In the genomic region with DNA sequence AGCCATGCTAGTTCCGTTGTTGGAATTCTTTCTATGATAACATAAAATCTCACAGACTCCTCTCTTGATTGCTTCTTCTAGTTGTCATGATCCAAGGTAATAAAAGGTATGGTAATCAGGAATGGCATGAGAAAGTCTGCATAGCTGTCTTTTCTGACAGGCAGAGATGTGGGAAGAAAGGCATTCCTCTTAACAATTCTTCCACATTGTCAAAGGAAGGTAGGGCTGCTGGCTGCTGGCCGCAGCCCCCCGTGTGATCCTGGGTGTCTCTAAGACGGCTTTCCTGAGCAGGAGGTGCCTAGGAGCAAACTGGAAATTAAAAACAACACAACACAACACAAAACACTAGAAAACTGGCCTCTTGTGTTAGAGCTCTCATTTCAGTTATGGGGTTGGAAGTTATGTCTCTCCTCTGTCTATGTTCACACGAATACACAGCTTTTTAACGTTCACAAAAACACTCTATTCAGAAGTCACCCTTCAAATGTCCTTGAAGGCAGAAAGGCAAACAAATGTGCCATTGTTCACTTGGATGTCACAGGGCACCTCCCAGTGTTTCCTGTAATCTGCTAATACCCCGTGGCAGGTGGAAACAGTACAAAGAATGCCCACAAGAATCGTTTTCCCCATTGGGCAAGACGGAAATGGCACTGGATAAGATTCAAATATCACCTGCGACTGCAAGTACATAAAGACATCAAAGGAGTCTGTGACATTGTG, we compare ENCODE assay signal across 21 mouse cellular contexts. TPM values are rescaled to one million over a fixed set of nuclear protein-coding genes. Genes with fewer than 3 reads are reported as not detected.
DNase-seq lines count a peak whose midpoint lies in the region; ATAC-seq and TF ChIP-seq lines count a peak whose summit lies in the region.
"Had no signal": no experiment of that assay in that cellular context is flagged by ENCODE, and none has a peak within 500 bp of the region (broad histone marks: within the 10 kb centered on the region; RNA-seq: fewer than 3 reads in every experiment).

No protein-coding gene starts in this region.

- 47% methylated on average over 10 of the region's 10 CpGs for WGBS in embryonic facial prominence, embryonic 14.5 days
- 53% methylated on average over 10 of the region's 10 CpGs for WGBS in embryonic facial prominence, embryonic 10.5 days
- WGBS in midbrain, embryonic 12.5 days: 24% methylated on average over 10 of the region's 10 CpGs
- WGBS in midbrain, postnatal 0 days: 17% methylated on average over 10 of the region's 10 CpGs
- WGBS in midbrain, embryonic 14.5 days: 8% methylated on average over 10 of the region's 10 CpGs

- no peak for ATAC-seq in embryonic facial prominence, embryonic 14.5 days (ENCODE audit: low read depth)
- ATAC-seq in midbrain, embryonic 12.5 days (ENCODE audit: low FRiP score, low read depth): 0 out of 2 replicates have a peak, but pooled peaks have one; percentile 12
- ATAC-seq in midbrain, postnatal 0 days (ENCODE audit: low FRiP score): no peak
- ATAC-seq in midbrain, embryonic 14.5 days (ENCODE audit: low FRiP score, low TSS enrichment): no peak; the same call in 1 of the 2 replicates
- ATAC-seq: CD4-positive, CD25-positive, alpha-beta regulatory T cell, adult 4 months; forebrain, embryonic 16.5 days had no signal

- H3K4me2 ChIP-seq in embryonic facial prominence, embryonic 14.5 days (ENCODE audit: low read depth, low read length): no peak overlapping the region
- H3K4me2 ChIP-seq in midbrain, embryonic 12.5 days (replicated peaks): 0 out of 2 replicates have a peak overlapping the region, but pooled peaks have one; percentile 1
- H3K4me2 ChIP-seq in midbrain, postnatal 0 days (ENCODE audit: low read depth, low read length, poor library complexity, severe bottlenecking): no peak overlapping the region
- H3K4me2 ChIP-seq in midbrain, embryonic 14.5 days (ENCODE audit: low read length): peak overlapping the region; percentile 10; the same call in 1 of the 2 replicates
- H3K4me2 ChIP-seq: embryonic facial prominence, embryonic 12.5 days; forebrain, embryonic 12.5 days; heart, embryonic 12.5 days; hindbrain, embryonic 15.5 days had no signal

- H3K9ac ChIP-seq in embryonic facial prominence, embryonic 14.5 days (ENCODE audit: low read depth, low read length): no peak overlapping the region
- no peak overlapping the region for H3K9ac ChIP-seq in midbrain, embryonic 12.5 days (replicated peaks)
- no peak overlapping the region for H3K9ac ChIP-seq in midbrain, postnatal 0 days (replicated peaks; ENCODE audit: low read length, poor library complexity, severe bottlenecking)
- H3K9ac ChIP-seq in midbrain, embryonic 14.5 days (replicated peaks; ENCODE audit: low read length): 0 out of 2 replicates have a peak overlapping the region, but pooled peaks have one; percentile 12
- H3K9ac ChIP-seq: embryonic facial prominence, embryonic 12.5 days; forebrain, embryonic 12.5 days; heart, embryonic 12.5 days; hindbrain, embryonic 15.5 days had no signal

- TF ChIP-seq CTCF in midbrain, postnatal 0 days (IDR thresholded peaks at IDR 0.05): no peak

- no peak overlapping the region for H3K27ac ChIP-seq in embryonic facial prominence, embryonic 14.5 days (replicated peaks; ENCODE audit: low read depth, low read length)
- H3K27ac ChIP-seq in embryonic facial prominence, embryonic 10.5 days (replicated peaks): no peak overlapping the region
- H3K27ac ChIP-seq in midbrain, embryonic 12.5 days (replicated peaks): no peak overlapping the region
- no peak overlapping the region for H3K27ac ChIP-seq in midbrain, postnatal 0 days (ENCODE audit: low read depth, low read length)
- H3K27ac ChIP-seq in midbrain, embryonic 14.5 days (replicated peaks; ENCODE audit: low read depth, low read length): 0 out of 2 replicates have a peak overlapping the region, but pooled peaks have one; percentile 32
- H3K27ac ChIP-seq: embryonic facial prominence, embryonic 12.5 days; forebrain, embryonic 12.5 days; heart, adult 2 months; hindbrain, embryonic 15.5 days had no signal

- H3K4me3 ChIP-seq in embryonic facial prominence, embryonic 14.5 days (ENCODE audit: low read depth, low read length): no peak overlapping the region
- no peak overlapping the region for H3K4me3 ChIP-seq in embryonic facial prominence, embryonic 10.5 days
- H3K4me3 ChIP-seq in midbrain, embryonic 12.5 days: no peak overlapping the region
- H3K4me3 ChIP-seq in midbrain, postnatal 0 days (ENCODE audit: low read depth, low read length): no peak overlapping the region
- no peak overlapping the region for H3K4me3 ChIP-seq in midbrain, embryonic 14.5 days (replicated peaks; ENCODE audit: low read depth, low read length)
- H3K4me3 ChIP-seq: embryonic facial prominence, embryonic 12.5 days; forebrain, embryonic 12.5 days; heart, adult 2 months; heart, embryonic 12.5 days; hindbrain, embryonic 15.5 days had no signal

- no peaks in the 10 kb centered on the region for H3K4me1 ChIP-seq in embryonic facial prominence, embryonic 14.5 days (ENCODE audit: control insufficient read depth, insufficient read depth, low read length)
- H3K4me1 ChIP-seq in embryonic facial prominence, embryonic 10.5 days: peaks cover 16% of the 10 kb centered on the region
- H3K4me1 ChIP-seq in midbrain, embryonic 12.5 days: peaks cover 19% of the 10 kb centered on the region; the same call in 1 of the 2 replicates
- 0 out of 2 replicates have a peak, but pooled peaks cover 7% of the 10 kb centered on the region for H3K4me1 ChIP-seq in midbrain, postnatal 0 days (ENCODE audit: insufficient read depth, low read length)
- H3K4me1 ChIP-seq in midbrain, embryonic 14.5 days (ENCODE audit: control insufficient read depth, insufficient read depth, low read length): peaks cover 20% of the 10 kb centered on the region
- H3K4me1 ChIP-seq: embryonic facial prominence, embryonic 12.5 days; heart, embryonic 12.5 days had no signal

- H3K36me3 ChIP-seq in embryonic facial prominence, embryonic 14.5 days (ENCODE audit: control insufficient read depth, insufficient read depth, low read length): no peaks in the 10 kb centered on the region
- no peaks in the 10 kb centered on the region for H3K36me3 ChIP-seq in embryonic facial prominence, embryonic 10.5 days (replicated peaks)
- H3K36me3 ChIP-seq in midbrain, embryonic 12.5 days: no peaks in the 10 kb centered on the region
- H3K36me3 ChIP-seq in midbrain, postnatal 0 days (ENCODE audit: insufficient read depth, low read length): no peaks in the 10 kb centered on the region
- H3K36me3 ChIP-seq in midbrain, embryonic 14.5 days (ENCODE audit: control insufficient read depth, insufficient read depth, low read length): no peaks in the 10 kb centered on the region
- H3K36me3 ChIP-seq: embryonic facial prominence, embryonic 12.5 days; forebrain, embryonic 12.5 days; heart, embryonic 12.5 days; hindbrain, embryonic 15.5 days had no signal

- no peaks in the 10 kb centered on the region for H3K9me3 ChIP-seq in embryonic facial prominence, embryonic 14.5 days (ENCODE audit: control insufficient read depth, low read length)
- H3K9me3 ChIP-seq in embryonic facial prominence, embryonic 10.5 days: no peaks in the 10 kb centered on the region
- no peaks in the 10 kb centered on the region; the same call in 1 of the 2 replicates for H3K9me3 ChIP-seq in midbrain, embryonic 12.5 days
- H3K9me3 ChIP-seq in midbrain, postnatal 0 days (ENCODE audit: low read length): no peaks in the 10 kb centered on the region
- no peaks in the 10 kb centered on the region for H3K9me3 ChIP-seq in midbrain, embryonic 14.5 days (ENCODE audit: control insufficient read depth, low read length)
- H3K9me3 ChIP-seq: embryonic facial prominence, embryonic 12.5 days; forebrain, embryonic 12.5 days; hindbrain, embryonic 15.5 days had no signal

- no peaks in the 10 kb centered on the region for H3K27me3 ChIP-seq in embryonic facial prominence, embryonic 14.5 days (replicated peaks; ENCODE audit: control insufficient read depth, insufficient read depth, low read length)
- no peaks in the 10 kb centered on the region for H3K27me3 ChIP-seq in embryonic facial prominence, embryonic 10.5 days (replicated peaks; ENCODE audit: low read depth, poor library complexity, severe bottlenecking)
- no peaks in the 10 kb centered on the region for H3K27me3 ChIP-seq in midbrain, embryonic 12.5 days
- no peaks in the 10 kb centered on the region for H3K27me3 ChIP-seq in midbrain, postnatal 0 days (ENCODE audit: insufficient read depth, low read length)
- no peaks in the 10 kb centered on the region for H3K27me3 ChIP-seq in midbrain, embryonic 14.5 days (ENCODE audit: control insufficient read depth, insufficient read depth, low read length)
- H3K27me3 ChIP-seq: embryonic facial prominence, embryonic 12.5 days; heart, embryonic 12.5 days; hindbrain, embryonic 15.5 days had no signal

- DNase-seq in embryonic facial prominence, embryonic 14.5 days (ENCODE audit: low spot score): peak; percentile 17
- DNase-seq in embryonic facial prominence, embryonic 10.5 days (ENCODE audit: low spot score): no peak
- DNase-seq in midbrain, postnatal 0 days (ENCODE audit: low spot score): no peak
- peak; percentile 47 for DNase-seq in midbrain, embryonic 14.5 days
- no peak for DNase-seq in left cerebral cortex, adult 18-20 months (ENCODE audit: low spot score in 2 of 2)
- DNase-seq in adipocyte (ENCODE audit: low spot score): no peak
- DNase-seq: adrenal gland, postnatal 14 days; B cell, adult 2 months; cerebellum, adult 11 months; cerebellum, adult 8-10 months; cerebellum, postnatal 14 days; embryo, embryonic 11 days; gastrocnemius, postnatal 10 days; heart, adult 2 months had no signal

RNA-seq across cellular contexts. Expression of gene Naa30, which starts 43.3 kb away (rescaled TPM):
- 13.3 and 14.0 TPM in 2 replicates for polyA plus RNA-seq in embryonic facial prominence, embryonic 14.5 days (2014; fragmentation: Nextera tagmentation; extraction: Ambion mirVana)
- 8.5 and 8.7 TPM in 2 replicates for polyA plus RNA-seq in embryonic facial prominence, embryonic 10.5 days (2016; fragmentation: Nextera tagmentation; extraction: Ambion mirVana)
- polyA plus RNA-seq in midbrain, embryonic 12.5 days (2016; fragmentation: Nextera tagmentation; extraction: Ambion mirVana): 23.3 and 28.2 TPM in 2 replicates
- 42.2 and 50.9 TPM in 2 replicates for total RNA-seq in midbrain, postnatal 0 days (2014; rRNA removed)
- polyA plus RNA-seq in midbrain, postnatal 0 days (2015; fragmentation: Nextera tagmentation; extraction: Ambion mirVana): 8.8 and 9.0 TPM in 2 replicates
- 20.8 and 22.4 TPM in 2 replicates for polyA plus RNA-seq in midbrain, embryonic 14.5 days (2014; fragmentation: Nextera tagmentation; extraction: Ambion mirVana)
- 10 to 100 TPM; 37.1 to 40.1 TPM for total RNA-seq in left cerebral cortex, adult 18-20 months (2021)

Comparison
In these comparisons a context has a peak if more than half of its experiments do, and no peak if none do; other contexts are left out.
1. DNase-seq: peak in embryonic facial prominence, embryonic 14.5 days (single experiment) and midbrain, embryonic 14.5 days (single experiment); none in embryonic facial prominence, embryonic 10.5 days (single experiment), midbrain, postnatal 0 days (single experiment), left cerebral cortex, adult 18-20 months (0 of 2) and adipocyte (single experiment).
2. H3K4me2 ChIP-seq: peak in midbrain, embryonic 12.5 days (single experiment) and midbrain, embryonic 14.5 days (single experiment); none in embryonic facial prominence, embryonic 14.5 days (single experiment) and midbrain, postnatal 0 days (single experiment).